Mouse (Mus musculus): ENCODE data around the gene Prkcg.

- TF ChIP-seq CTCF (IDR thresholded peaks at IDR 0.05; ENCODE audit: borderline replicate concordance, extremely low read depth, insufficient read depth, insufficient read length) (no peak), POLR2A (IDR thresholded peaks at IDR 0.05; ENCODE audit: borderline replicate concordance, extremely low read depth, insufficient read depth, insufficient read length, poor library complexity, severe bottlenecking) (no peak)
Observed at GRCm38 (mm10) chr7:3267888-3268287, 21.1 kb upstream of the Prkcg start.
